Mouse (Mus musculus) forebrain, embryonic 11.5 days (tissue): ENCODE data around the gene Fam171a1. TPM values are rescaled to one million over a fixed set of nuclear protein-coding genes. Genes with fewer than 3 reads are reported as not detected.

ENCODE experiments used
- ATAC-seq: fragments of 200-750 bp; cut with Nextera tagmentation; replicated peaks from 2 replicates; pipeline ENCODE4 v1.8.0; 2017; ENCODE audit warnings: moderate TSS enrichment; ENCODE audit not compliant: low FRiP score
- DNase-seq: peaks from one replicate; pipeline ENCODE4 v3.0.0-alpha.2; 2017; ENCODE audit warnings: low spot score
- H3K27ac ChIP-seq: fragments of 300-500 bp; sonication (generic); 2 replicates; pipeline ENCODE4 v1.5.1; 2014; ENCODE audit warnings: low read depth, low read length
- H3K27me3 ChIP-seq: fragments of 300-500 bp; sonication (generic); 2 replicates; pipeline ENCODE4 v1.6.1; 2014; ENCODE audit warnings: mild to moderate bottlenecking, low read length, mixed read lengths; ENCODE audit not compliant: control insufficient read depth, insufficient read depth
- H3K36me3 ChIP-seq: fragments of 300-500 bp; sonication (generic); 2 replicates; pipeline ENCODE4 v1.6.1; 2014; ENCODE audit warnings: mild to moderate bottlenecking, low read length, moderate library complexity, mixed read lengths; ENCODE audit not compliant: control insufficient read depth, insufficient read depth
- H3K4me1 ChIP-seq: fragments of 300-500 bp; sonication (generic); replicated peaks from 2 replicates; pipeline ENCODE4 v1.6.1; 2014; ENCODE audit warnings: low read length, mixed read lengths; ENCODE audit not compliant: control insufficient read depth, insufficient read depth
- H3K4me2 ChIP-seq: fragments of 300-500 bp; sonication (generic); 2 replicates; pipeline ENCODE4 v1.6.1; 2014; ENCODE audit warnings: low read depth, mild to moderate bottlenecking, low read length, moderate library complexity, mixed read lengths; ENCODE audit not compliant: severe bottlenecking
- H3K4me3 ChIP-seq: fragments of 300-500 bp; sonication (generic); 2 replicates; pipeline ENCODE4 v1.5.1; 2014; ENCODE audit warnings: low read depth, low read length
- H3K9ac ChIP-seq: fragments of 300-500 bp; sonication (generic); 2 replicates; pipeline ENCODE4 v1.6.1; 2014; ENCODE audit warnings: low read length
- H3K9me3 ChIP-seq: fragments of 300-500 bp; sonication (generic); 2 replicates; pipeline ENCODE4 v1.6.1; 2016; ENCODE audit warnings: low read length, mixed read lengths; ENCODE audit not compliant: control insufficient read depth
- WGBS: fragments of 180-500 bp; shearing (Covaris S2); extraction: QIAGEN DNeasy Blood & Tissue Kit; methylation state at CpG from one replicate; pipeline ENCODE4 v1.1.7; 2014; 5-methylcytosine and 5-hydroxymethylcytosine counted together
- polyA plus RNA-seq: library from polyadenylated mRNA; unstranded; fragments of >200 nt; fragmentation: Nextera tagmentation; extraction: Ambion mirVana; gene quantifications from 2 replicates; pipeline ENCODE4 v1.2.1, GENCODE M21; 2014

Fam171a1 gene
- polyA plus RNA-seq, 1 experiment from 2014 or later = 34.7 TPM

- no peaks in the 10 kb centered on the region for H3K9me3 ChIP-seq
- no peak overlapping the region for H3K4me3 ChIP-seq
- H3K4me1 ChIP-seq = no peaks in the 10 kb centered on the region
- DNase-seq = no peak
- no peaks in the 10 kb centered on the region for H3K27me3 ChIP-seq
- no peak overlapping the region for H3K27ac ChIP-seq
- no peak overlapping the region for H3K4me2 ChIP-seq
- no peak for ATAC-seq
- H3K36me3 ChIP-seq = no peaks in the 10 kb centered on the region
- WGBS = 89% methylated on average over 10 of the region's 10 CpGs
- no peak overlapping the region for H3K9ac ChIP-seq
These were observed 43.8 kb downstream of the Fam171a1 start for GRCm38 (mm10) chr2:3157661-3158344.

- whole genome bisulfite sequencing = 84% methylated on average over 8 of the region's 8 CpGs
- H3K9me3 ChIP-seq = no peaks in the 10 kb centered on the region
- no peak for ATAC-seq
These were observed 44.8 kb downstream of the Fam171a1 start for GRCm38 (mm10) chr2:3158682-3159412.

GRCm38 (mm10) chr2:3161578-3161977, 47.6 kb downstream of the Fam171a1 start:
- DNase-seq = no peak
- Histone ChIP-seq H3K9me3 (no peaks in the 10 kb centered on the region), H3K4me2 (no peak overlapping the region), H3K4me1 (no peaks in the 10 kb centered on the region), H3K4me3 (no peak overlapping the region), H3K9ac (no peak overlapping the region), H3K36me3 (no peaks in the 10 kb centered on the region), H3K27ac (no peak overlapping the region), H3K27me3 (no peaks in the 10 kb centered on the region)
- 56% methylated on average over 1 of the region's 1 CpGs for WGBS
- ATAC-seq = no peak

More at GRCm38 (mm10) chr2:3158682-3159412, 44.8 kb downstream of the Fam171a1 start:
- H3K4me3 ChIP-seq = no peak overlapping the region
- no peaks in the 10 kb centered on the region for H3K4me1 ChIP-seq
- no peak overlapping the region for H3K27ac ChIP-seq
- no peak for DNase-seq
- H3K27me3 ChIP-seq = no peaks in the 10 kb centered on the region
- no peak overlapping the region for H3K4me2 ChIP-seq
- no peak overlapping the region for H3K9ac ChIP-seq
- H3K36me3 ChIP-seq = no peaks in the 10 kb centered on the region

- 93% methylated on average over 9 of the region's 9 CpGs for WGBS
- Histone ChIP-seq H3K4me2 (no peak overlapping the region), H3K9me3 (no peaks in the 10 kb centered on the region), H3K27ac (no peak overlapping the region), H3K4me1 (no peaks in the 10 kb centered on the region), H3K36me3 (no peaks in the 10 kb centered on the region), H3K9ac (no peak overlapping the region), H3K4me3 (no peak overlapping the region), H3K27me3 (no peaks in the 10 kb centered on the region)
- ATAC-seq = no peak
- no peak for DNase-seq
These were observed 49.6 kb downstream of the Fam171a1 start for GRCm38 (mm10) chr2:3163501-3164076.

- no peak overlapping the region for H3K4me3 ChIP-seq
- no peak for ATAC-seq
- H3K27me3 ChIP-seq = no peaks in the 10 kb centered on the region
- no peaks in the 10 kb centered on the region for H3K9me3 ChIP-seq
- H3K4me1 ChIP-seq = no peaks in the 10 kb centered on the region
- no peak for DNase-seq
- no peak overlapping the region for H3K4me2 ChIP-seq
- H3K9ac ChIP-seq = no peak overlapping the region
- no peaks in the 10 kb centered on the region for H3K36me3 ChIP-seq
- 84% methylated on average over 8 of the region's 8 CpGs for WGBS
- no peak overlapping the region for H3K27ac ChIP-seq
These were observed 51.1 kb downstream of the Fam171a1 start for GRCm38 (mm10) chr2:3165037-3165600.

GRCm38 (mm10) chr2:3165890-3166605, 52.0 kb downstream of the Fam171a1 start:
- 80% methylated on average over 7 of the region's 7 CpGs for WGBS
- no peak for ATAC-seq

GRCm38 (mm10) chr2:3168719-3169402, 54.8 kb downstream of the Fam171a1 start:
- H3K4me1 ChIP-seq = no peaks in the 10 kb centered on the region
- no peaks in the 10 kb centered on the region for H3K27me3 ChIP-seq
- no peak overlapping the region for H3K27ac ChIP-seq
- WGBS = 78% methylated on average over 14 of the region's 14 CpGs
- DNase-seq = no peak
- H3K36me3 ChIP-seq = no peaks in the 10 kb centered on the region
- ATAC-seq = 0 out of 2 replicates have a peak, but pooled peaks have one; percentile 40
- no peak overlapping the region for H3K4me2 ChIP-seq
- no peaks in the 10 kb centered on the region for H3K9me3 ChIP-seq
- H3K9ac ChIP-seq = no peak overlapping the region
- H3K4me3 ChIP-seq = no peak overlapping the region

More at GRCm38 (mm10) chr2:3165890-3166605, 52.0 kb downstream of the Fam171a1 start:
- no peak overlapping the region for H3K4me3 ChIP-seq
- H3K27me3 ChIP-seq = no peaks in the 10 kb centered on the region
- no peak for DNase-seq
- no peak overlapping the region for H3K9ac ChIP-seq
- no peaks in the 10 kb centered on the region for H3K9me3 ChIP-seq
- H3K36me3 ChIP-seq = no peaks in the 10 kb centered on the region
- no peaks in the 10 kb centered on the region for H3K4me1 ChIP-seq
- no peak overlapping the region for H3K4me2 ChIP-seq
- no peak overlapping the region for H3K27ac ChIP-seq

- H3K27me3 ChIP-seq = no peaks in the 10 kb centered on the region
- H3K4me3 ChIP-seq = no peak overlapping the region
- H3K27ac ChIP-seq = no peak overlapping the region
- H3K4me1 ChIP-seq = no peaks in the 10 kb centered on the region
- no peaks in the 10 kb centered on the region for H3K9me3 ChIP-seq
- H3K9ac ChIP-seq = no peak overlapping the region
- no peak for ATAC-seq
- DNase-seq = no peak
- H3K4me2 ChIP-seq = no peak overlapping the region
- WGBS = 83% methylated on average over 3 of the region's 3 CpGs
- no peaks in the 10 kb centered on the region for H3K36me3 ChIP-seq
These were observed 55.4 kb downstream of the Fam171a1 start for GRCm38 (mm10) chr2:3169403-3169747.
